Mouse (Mus musculus): ENCODE measurements around the gene Il17d.

- no peak for TF ChIP-seq CTCF (IDR thresholded peaks at IDR 0.05; ENCODE audit: borderline replicate concordance, extremely low read depth, insufficient read depth, insufficient read length)
- no peak for TF ChIP-seq POLR2A (IDR thresholded peaks at IDR 0.05; ENCODE audit: borderline replicate concordance, extremely low read depth, insufficient read depth, insufficient read length, poor library complexity, severe bottlenecking)
Measured at GRCm38 (mm10) chr14:57552945-57553344, 28.4 kb downstream of the Il17d start.

All from brain, embryonic 14.5 days (tissue).